Mouse (Mus musculus): ENCODE measurements around the gene Rhox4a2.
"Not testable (repeated sequence)": the region's sequence is repeated elsewhere in the genome, so short reads cannot be mapped to it uniquely, and the experiment has no call there.

Gene Rhox4a2

DNA sequence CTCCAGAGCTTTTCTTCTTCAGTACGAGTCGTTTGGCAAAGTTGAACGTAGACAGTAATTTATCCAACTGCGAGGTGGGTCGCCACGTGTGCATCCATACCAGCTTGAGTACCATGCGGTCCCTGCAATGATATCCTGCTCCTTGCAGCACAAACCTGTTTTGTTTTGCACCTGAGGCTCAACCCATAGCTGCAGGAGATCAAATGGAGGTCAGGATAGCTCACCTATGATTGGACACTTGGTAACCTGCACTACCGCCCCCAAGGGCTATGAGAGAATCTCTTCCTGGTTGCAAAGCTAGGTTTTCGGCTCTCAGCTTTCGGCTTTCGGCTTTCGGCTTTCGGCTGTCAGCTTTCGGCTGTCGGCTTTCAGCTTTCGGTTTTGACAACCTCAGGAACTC lies at the start of gene Rhox4a2:
TSS of gene Rhox4a2 (plus strand) at position 301 of the 400 bp plus-strand sequence.
- not testable (repeated sequence) for DNase-seq (ENCODE audit: low spot score in 2 of 2)

GRCm38 (mm10) chrX:37379728-37380127 lies 10.9 kb upstream of the Rhox4a2 start, which contains the start of gene Rhox3a2:
TSS of gene Rhox3a2 (plus strand) at chrX:37380028.
- DNase-seq (ENCODE audit: low spot score in 2 of 2) = not testable (repeated sequence)

- DNase-seq (ENCODE audit: low spot score in 2 of 2) = not testable (repeated sequence)
Measured at GRCm38 (mm10) chrX:37411767-37412166, 21.1 kb downstream of the Rhox4a2 start, which contains the start of gene Rhox2b. TSS of gene Rhox2b (plus strand) at chrX:37412067.

DNA sequence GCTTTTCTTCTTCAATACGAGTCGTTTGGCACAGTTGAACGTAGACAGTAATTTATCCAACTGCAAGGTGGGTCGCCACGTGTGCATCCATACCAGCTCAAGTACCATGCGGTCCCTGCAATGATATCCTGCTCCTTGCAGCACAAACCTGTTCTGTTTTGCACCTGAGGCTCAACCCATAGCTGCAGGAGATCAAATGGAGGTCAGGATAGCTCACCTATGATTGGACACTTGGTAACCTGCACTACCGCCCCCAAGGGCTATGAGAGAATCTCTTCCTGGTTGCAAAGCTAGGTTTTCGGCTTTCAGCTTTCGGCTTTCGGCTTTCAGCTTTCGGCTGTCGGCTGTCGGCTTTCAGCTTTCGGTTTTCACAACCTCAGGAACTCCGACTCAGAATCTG lies 41.5 kb downstream of the Rhox4a2 start, which contains the start of gene Rhox4b:
TSS of gene Rhox4b (plus strand) at position 301 of the 400 bp plus-strand sequence.
- not testable (repeated sequence) for DNase-seq (ENCODE audit: low spot score in 2 of 2)
